Mouse (Mus musculus) layer of hippocampus, adult 2 months (tissue): ENCODE data around the gene Pde4b. TPM values are rescaled to one million over a fixed set of nuclear protein-coding genes. Genes with fewer than 3 reads are reported as not detected.

Experiments
- DNase-seq, 2 experiments: peaks; one replicate each; pipeline ENCODE4 v3.0.0; 2022; ENCODE audit warnings: low spot score in 2 of 2
- H3K27ac ChIP-seq: fragments of 200-600 bp; 2 replicates; pipeline ENCODE4 v1.8.1; 2022
- H3K4me3 ChIP-seq: fragments of 200-600 bp; 2 replicates; pipeline ENCODE4 v1.8.1; 2022; ENCODE audit warnings: mild to moderate bottlenecking
- CTCF ChIP-seq: fragments of 200-600 bp; conservative IDR thresholded peaks from 2 replicates; pipeline ENCODE4 v1.8.1; 2022; ENCODE audit warnings: antibody characterized with exemption, mild to moderate bottlenecking, moderate library complexity
- total RNA-seq, 2 experiments: library from RNA; stranded (reverse); gene quantifications; 2 replicates each; pipeline ENCODE4 v1.2.3; 2021

The Pde4b gene
- total RNA-seq, 2 experiments from 2014 or later: 58.3 to 69.5 TPM

DNA sequence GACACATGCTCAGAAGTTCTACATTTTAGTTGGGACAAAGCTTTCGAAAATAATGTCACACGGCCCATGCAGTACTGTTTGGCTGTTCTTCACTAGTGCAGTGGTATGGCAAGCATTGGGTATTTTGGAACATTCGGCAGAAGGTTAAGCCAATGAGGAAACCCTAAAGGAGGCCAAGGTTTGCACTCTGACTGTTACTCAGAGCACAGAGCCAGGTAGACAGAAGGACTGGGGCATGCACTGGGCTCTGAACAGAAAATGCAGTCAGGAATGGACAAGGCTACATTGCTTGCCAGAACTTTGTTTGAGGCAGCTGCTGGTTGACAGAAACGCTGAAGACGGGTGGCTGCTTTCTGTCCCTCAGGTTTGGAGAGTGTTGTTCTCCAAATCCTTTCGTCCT lies 19.4 kb downstream of the Pde4b start:
- Histone ChIP-seq H3K4me3 (no peak overlapping the region), H3K27ac (no peak overlapping the region)
- no peak for DNase-seq
- no peak for TF ChIP-seq CTCF

DNA sequence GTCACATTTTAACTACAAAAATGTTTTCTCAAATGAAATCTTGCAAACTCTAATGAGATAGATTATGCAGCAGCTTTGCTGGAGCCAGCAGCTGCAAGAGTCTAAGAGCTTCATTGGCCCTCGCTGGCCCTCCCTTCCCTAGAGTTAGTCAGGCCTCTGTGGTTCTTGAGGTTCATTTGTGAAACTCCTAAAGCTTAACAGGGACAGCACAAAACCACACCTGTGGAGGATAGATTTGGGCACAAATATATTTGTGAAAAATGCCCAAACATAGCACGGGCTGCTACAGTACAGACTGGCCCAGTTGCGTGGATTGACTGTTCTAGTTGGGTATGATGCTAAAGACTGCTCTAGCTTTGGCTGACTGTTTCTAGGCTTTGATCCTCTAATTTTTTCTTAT lies 32.1 kb downstream of the Pde4b start:
- DNase-seq: no peak
- no peak overlapping the region for H3K4me3 ChIP-seq
- no peak for TF ChIP-seq CTCF
- H3K27ac ChIP-seq: no peak overlapping the region

DNA sequence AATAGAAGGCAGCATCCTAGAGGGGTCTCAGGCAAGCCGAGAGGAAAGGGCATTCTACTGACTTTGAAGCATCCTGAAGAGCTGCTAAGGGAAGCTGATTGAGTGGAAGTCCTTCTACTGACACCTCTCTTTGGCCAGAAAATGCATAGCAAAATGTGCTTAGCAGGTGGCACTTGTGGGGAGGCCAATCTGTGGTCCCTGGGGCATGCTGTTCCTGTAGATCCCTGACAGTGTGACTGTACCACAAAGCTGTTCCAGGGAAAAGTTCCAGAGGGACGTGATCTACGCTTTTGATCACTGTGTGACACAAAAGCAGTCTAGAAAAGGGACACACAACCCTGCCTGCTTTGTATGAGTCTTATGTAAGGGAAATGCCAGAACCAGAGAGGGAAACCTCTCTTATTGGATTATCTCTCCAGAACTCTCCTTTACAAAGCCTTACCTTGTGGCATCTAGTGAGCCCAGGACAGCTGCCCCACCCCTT lies 49.1 kb downstream of the Pde4b start:
- TF ChIP-seq CTCF: no peak
- Histone ChIP-seq H3K27ac (no peak overlapping the region), H3K4me3 (no peak overlapping the region)
- no peak for DNase-seq

GRCm38 (mm10) chr4:102138346-102138745 lies 51.0 kb downstream of the Pde4b start:
- Histone ChIP-seq H3K27ac (no peak overlapping the region), H3K4me3 (no peak overlapping the region)
- no peak for TF ChIP-seq CTCF
- no peak for DNase-seq

GRCm38 (mm10) chr4:102141241-102141640 lies 53.9 kb downstream of the Pde4b start:
- no peak for TF ChIP-seq CTCF
- Histone ChIP-seq H3K27ac (no peak overlapping the region), H3K4me3 (no peak overlapping the region)
- no peak for DNase-seq

DNA sequence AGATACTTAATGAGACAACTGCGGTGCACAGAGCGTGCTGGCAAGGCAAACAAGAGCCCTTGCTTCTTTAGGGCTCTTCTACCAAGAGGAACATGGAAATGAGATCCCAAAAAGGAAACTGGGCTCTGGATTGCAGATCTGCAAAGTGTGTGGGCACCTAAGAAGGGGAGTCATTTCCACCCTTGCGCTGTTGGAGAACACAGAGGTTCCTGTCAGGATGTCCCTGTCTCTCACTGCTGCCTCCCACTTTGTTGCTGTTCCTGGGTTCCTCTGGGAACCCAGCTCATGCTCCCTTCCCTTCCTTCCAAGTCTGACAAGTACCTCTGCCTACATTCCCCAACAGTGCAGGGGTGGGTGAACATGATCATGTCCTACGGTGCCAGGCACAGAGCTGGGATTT lies 61.4 kb downstream of the Pde4b start:
- peak in 1 of 2 experiments; percentile 28 for DNase-seq

GRCm38 (mm10) chr4:102159178-102159577 lies 71.8 kb downstream of the Pde4b start:
- Histone ChIP-seq H3K27ac (no peak overlapping the region), H3K4me3 (no peak overlapping the region)
- no peak for TF ChIP-seq CTCF
- DNase-seq: no peak

More for the DNA sequence above, 61.4 kb downstream of the Pde4b start:
- TF ChIP-seq CTCF: no peak
- Histone ChIP-seq H3K4me3 (no peak overlapping the region), H3K27ac (no peak overlapping the region)

DNA sequence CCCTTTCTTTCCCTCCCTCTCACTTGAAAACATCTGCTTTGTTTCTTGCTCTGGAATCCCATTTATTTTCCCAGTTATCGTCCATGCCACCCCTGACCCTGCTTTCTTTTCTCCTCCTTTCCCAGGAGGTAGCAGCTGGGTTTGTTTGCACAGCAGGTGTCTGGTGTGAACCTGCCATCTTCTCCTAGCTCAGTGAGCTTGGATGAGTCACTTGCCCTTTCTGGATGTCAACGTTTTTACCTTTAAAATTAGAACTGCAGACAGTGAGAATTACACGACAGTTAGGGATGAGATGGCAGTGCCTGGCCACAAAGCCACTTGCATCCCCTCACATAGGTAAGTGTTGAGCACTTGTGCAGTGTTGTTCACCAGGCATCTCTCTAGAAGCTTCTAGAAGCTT lies 84.3 kb downstream of the Pde4b start:
- no peak for DNase-seq
- no peak for TF ChIP-seq CTCF
- Histone ChIP-seq H3K4me3 (no peak overlapping the region), H3K27ac (no peak overlapping the region)

- no peak for TF ChIP-seq CTCF
- no peak for DNase-seq
- no peak overlapping the region for H3K27ac ChIP-seq
- no peak overlapping the region for H3K4me3 ChIP-seq
Observed at GRCm38 (mm10) chr4:102172711-102173213, 85.4 kb downstream of the Pde4b start.

GRCm38 (mm10) chr4:102175985-102176384 lies 88.6 kb downstream of the Pde4b start:
- H3K27ac ChIP-seq: no peak overlapping the region
- no peak for DNase-seq

DNA sequence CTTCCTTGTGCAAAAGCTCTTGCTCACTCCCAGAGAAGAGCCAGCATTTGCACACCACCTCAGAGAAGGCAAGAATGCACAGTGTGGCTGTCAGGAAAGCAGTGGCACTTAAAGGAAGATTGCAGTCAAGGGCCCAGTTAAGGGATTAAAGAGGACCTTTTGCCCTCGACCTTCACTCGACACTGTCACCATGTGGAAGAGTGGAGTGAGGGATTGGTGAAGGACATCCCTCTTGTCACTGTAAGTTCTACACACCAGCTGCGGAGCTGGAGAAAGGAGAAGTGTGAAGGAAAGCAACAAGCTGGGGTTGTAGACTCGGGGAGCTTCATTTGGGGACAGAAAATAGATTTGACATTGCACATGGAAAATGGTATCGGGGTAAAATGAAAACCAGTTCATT lies 89.9 kb downstream of the Pde4b start:
- TF ChIP-seq CTCF: no peak
- no peak overlapping the region for H3K4me3 ChIP-seq
- DNase-seq: no peak
- H3K27ac ChIP-seq: no peak overlapping the region

More at GRCm38 (mm10) chr4:102175985-102176384, 88.6 kb downstream of the Pde4b start:
- H3K4me3 ChIP-seq: no peak overlapping the region
- no peak for TF ChIP-seq CTCF

- DNase-seq: no peak
- H3K4me3 ChIP-seq: no peak overlapping the region
- no peak for TF ChIP-seq CTCF
- H3K27ac ChIP-seq: no peak overlapping the region
Observed at GRCm38 (mm10) chr4:102186888-102187287, 99.5 kb downstream of the Pde4b start.

GRCm38 (mm10) chr4:102197707-102198106 lies 110.4 kb downstream of the Pde4b start:
- peak in 1 of 2 experiments; percentile 32 for DNase-seq
- Histone ChIP-seq H3K4me3 (no peak overlapping the region), H3K27ac (no peak overlapping the region)
- no peak for TF ChIP-seq CTCF

GRCm38 (mm10) chr4:102209773-102210172 lies 122.4 kb downstream of the Pde4b start:
- Histone ChIP-seq H3K4me3 (no peak overlapping the region), H3K27ac (no peak overlapping the region)
- TF ChIP-seq CTCF: no peak
- no peak for DNase-seq
